Mouse (Mus musculus) megakaryocyte-erythroid progenitor cell, adult 5-6 weeks (primary cell): Measurements from ENCODE around the gene Mfsd12. TPM values are rescaled to one million over a fixed set of nuclear protein-coding genes. Genes with fewer than 3 reads are reported as not detected.

ENCODE experiments used
- ATAC-seq: replicated peaks from 2 replicates; pipeline ENCODE4 v1.8.0; 2016; ENCODE audit warnings: mild to moderate bottlenecking, inconsistent platforms; ENCODE audit not compliant: severe bottlenecking, poor library complexity, low FRiP score, low TSS enrichment
- total RNA-seq, 2 experiments: library from RNA; stranded (forward) in 1 of 2; stranded (reverse) in 1 of 2; fragments of 200-1000, 215-1000 nt in 1 of 2; fragments of >200 nt in 1 of 2; fragmentation: Nextera tagmentation in 1 of 2; gene quantifications; 2 replicates each; pipeline ENCODE4 v1.2.3; 2014 to 2017

The Mfsd12 gene
- total RNA-seq, 2 experiments from 2014 or later = 13.9 to 15.7 TPM

DNA sequence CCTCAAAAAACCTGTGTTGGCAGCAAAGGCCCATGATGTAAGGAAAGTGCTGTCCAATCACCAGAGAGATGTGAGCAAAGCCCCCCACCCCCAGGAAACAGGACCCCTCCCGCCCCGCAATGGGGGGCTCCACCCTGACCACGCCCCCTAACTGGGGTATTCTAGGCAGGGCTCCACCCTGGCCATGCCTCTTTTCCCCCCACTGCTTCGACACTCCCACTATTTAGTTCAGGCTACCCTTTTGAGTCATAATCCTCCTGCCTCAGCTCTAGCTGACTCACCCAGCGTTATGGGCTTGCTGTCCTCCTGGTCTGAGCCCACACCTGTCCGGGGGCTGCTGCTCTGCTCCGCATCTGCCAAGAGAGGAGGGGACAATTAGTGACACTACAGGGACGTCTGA is 52.0 kb downstream of the Mfsd12 start:
- no peak for ATAC-seq

- ATAC-seq = no peak
These were observed 53.1 kb downstream of the Mfsd12 start for GRCm38 (mm10) chr10:81410350-81410749.

DNA sequence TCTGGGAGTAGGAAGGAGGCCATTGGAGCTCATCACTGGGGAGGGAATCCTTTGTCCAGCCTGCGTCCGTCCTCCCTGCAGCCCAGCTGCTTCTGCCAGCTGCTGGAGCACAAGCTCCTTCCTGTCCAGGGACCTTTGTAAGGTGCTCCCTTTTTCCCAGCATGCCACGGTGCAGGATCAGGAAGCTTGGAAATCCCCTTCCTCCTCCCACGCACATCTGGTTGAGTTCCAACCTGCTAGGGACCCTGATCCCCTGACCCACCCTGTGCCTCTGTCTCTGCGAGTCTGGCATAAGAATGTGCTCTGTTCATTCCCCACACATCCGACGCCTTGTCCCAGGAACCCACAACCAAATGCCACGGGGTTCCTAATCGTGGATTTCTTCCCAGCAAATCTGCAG is 53.7 kb downstream of the Mfsd12 start:
- ATAC-seq = no peak

DNA sequence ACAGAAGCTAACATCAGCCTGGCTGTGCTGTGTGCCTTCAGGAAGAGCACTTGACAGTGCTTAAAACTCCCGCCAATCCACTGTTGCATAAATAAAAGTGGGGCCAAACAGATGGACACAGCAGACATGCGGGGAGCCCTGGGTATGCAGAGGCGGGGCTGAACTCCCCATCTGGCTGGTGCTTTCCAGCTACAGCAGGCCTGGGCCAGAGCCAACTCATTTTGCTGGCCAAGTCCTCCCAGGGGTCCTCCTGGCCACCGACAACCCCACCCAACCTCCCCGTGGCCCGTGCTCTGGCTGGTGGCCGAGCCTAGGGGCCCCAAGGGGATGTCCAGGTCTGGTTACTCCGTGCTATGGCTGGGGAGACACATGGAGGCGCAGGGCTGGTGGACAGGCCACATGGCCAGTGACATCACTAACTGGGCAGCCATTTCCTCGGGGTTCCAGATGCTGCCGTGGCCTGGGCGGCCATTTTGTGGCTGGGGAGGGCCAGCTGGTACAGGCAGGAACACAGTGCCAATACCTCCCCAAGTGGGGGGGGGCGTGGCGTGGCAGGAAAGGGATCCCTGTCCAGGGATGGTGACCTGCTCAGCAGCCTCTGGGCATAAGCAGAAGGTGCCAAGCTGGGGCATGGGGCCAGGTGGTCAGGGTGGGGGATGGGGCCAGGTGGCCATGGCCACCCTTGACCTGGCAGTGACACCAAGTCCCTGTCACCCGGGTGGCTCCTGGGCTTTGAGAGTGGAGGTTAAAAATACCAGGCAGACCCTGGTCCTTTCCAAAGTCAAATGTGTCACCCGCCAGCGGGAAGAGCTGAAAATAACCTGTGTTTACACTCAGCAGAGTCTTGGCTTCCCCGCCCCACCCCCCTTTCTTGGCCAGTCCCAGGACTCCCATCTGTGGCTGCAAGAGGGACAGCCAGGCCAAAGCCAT is 54.4 kb downstream of the Mfsd12 start:
- no peak for ATAC-seq

DNA sequence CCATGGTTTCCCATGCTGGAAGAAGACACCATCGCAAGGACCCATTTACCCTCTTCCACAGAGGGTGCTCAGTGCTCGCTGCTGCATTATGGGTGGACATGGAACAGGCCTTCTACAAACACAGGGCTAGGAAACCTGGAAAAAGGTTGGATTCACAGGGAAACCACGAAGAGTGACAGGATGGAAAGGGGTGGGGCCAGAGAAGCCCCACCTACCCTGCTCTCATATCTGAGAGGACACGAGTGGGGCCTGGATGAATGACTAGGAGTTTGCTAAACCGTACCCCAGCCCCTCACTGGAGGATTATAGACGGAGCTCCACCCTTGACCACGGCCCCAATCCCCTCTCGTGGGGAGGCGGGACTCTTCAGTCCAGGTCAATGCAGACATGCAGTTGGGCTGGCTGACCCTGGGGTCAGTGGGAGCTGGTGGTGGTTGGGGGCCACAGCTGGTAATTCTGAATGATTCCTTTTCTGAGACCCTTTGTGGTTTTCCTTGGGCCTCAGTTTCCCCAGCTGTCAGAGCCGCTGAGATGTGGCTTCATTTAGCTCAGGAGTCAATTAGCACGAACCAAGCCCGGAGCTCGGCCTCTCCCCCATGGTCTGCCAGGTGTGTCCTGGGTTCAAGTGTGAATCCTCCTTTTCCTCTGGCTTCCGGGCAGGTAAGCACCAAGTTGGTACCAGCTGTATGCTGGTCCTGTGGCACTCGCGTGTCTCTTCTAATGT is 55.5 kb downstream of the Mfsd12 start:
- ATAC-seq = no peak

DNA sequence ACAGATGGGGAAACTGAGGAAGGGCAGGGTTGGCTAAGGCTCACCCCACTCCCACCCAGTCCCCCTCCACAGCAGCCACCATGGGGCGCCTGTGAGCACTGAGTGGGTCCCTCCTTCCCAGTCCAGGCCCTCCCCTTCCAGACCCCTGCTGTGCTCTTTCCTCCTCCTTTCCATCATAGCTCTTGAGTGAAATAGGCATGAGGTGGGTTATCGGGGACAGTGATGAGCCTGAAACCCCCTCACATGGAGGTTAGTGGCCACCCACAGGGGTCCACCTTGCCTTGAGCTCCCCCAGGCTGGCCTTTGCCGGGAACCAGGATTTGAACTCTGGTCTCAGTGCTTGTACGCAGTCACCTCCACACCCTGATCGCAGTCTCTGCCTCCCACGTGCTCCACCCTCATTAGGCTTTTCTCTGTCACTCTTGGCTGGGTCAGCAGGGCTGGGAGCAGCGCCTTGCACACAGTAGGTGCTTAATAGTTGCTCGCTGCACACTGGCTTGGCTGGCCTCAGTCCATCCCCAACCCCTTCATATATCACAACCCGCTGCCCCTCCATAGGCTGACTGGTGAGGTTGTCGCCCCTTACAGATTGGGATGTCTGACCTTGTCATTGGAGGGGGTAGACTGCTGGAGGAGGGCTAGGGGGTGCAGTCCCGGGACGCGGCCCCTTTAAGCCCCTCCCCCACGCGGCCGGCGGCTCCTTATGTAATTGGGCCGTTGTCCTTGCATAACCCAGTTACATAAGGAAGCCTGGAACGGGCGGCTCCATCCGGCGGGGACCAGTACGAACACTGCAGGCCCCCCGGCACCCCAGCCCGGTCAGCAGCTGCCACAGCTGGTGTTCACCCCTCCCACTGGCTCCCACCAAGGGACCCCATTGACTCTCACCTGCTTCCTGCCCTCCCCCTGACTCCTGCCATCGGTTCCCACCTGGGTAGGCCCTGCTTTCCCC is 56.3 kb downstream of the Mfsd12 start:
- no peak for ATAC-seq

GRCm38 (mm10) chr10:81414682-81415081 is 57.4 kb downstream of the Mfsd12 start:
- ATAC-seq = no peak

DNA sequence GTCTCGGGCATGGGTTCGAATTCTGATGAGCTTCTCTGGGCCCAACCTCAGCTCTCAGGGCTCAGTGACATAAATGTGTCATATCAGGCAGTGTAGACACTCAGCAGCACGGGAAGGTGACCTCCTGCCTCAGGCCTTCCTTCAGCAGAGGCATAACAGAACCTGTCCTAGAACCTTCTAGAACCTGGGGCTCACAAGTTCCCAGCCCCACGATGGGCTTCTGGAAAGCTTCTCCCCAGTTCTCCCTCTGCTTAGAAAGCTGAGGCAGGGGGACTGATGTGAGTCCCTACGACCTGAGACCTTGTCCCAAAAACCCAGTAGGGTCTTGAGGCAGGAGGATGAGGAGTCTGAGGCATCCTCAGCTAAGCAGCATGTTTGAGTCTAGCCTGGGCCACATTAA is 57.9 kb downstream of the Mfsd12 start:
- ATAC-seq = no peak

Other genes starting within 250 kb of the Mfsd12 start
Only the 30 nearest of the 33 such genes appear.
- gene Pias4, start 189.6 kb upstream of the Mfsd12 start, total RNA-seq (2014; fragmentation: Nextera tagmentation) = 14.8 and 15.2 TPM in 2 replicates
- 5.4 and 20.8 TPM in 2 replicates for gene Pias4, start 189.6 kb upstream of the Mfsd12 start, total RNA-seq (2017)
- 1,282 and 1,455 TPM in 2 replicates for gene Eef2, start 180.9 kb upstream of the Mfsd12 start, total RNA-seq (2014; fragmentation: Nextera tagmentation)
- gene Eef2, start 180.9 kb upstream of the Mfsd12 start, total RNA-seq (2017) = 1,743 and 1,799 TPM in 2 replicates
- gene Dapk3, start 174.5 kb upstream of the Mfsd12 start, total RNA-seq (2014; fragmentation: Nextera tagmentation) = 27.7 and 51.7 TPM in 2 replicates
- gene Dapk3, start 174.5 kb upstream of the Mfsd12 start, total RNA-seq (2017) = 16.2 and 30.9 TPM in 2 replicates
- gene 4930442H23Rik, start 173.6 kb upstream of the Mfsd12 start, total RNA-seq (2014; fragmentation: Nextera tagmentation) = not detected in 2 replicates
- gene 4930442H23Rik, start 173.6 kb upstream of the Mfsd12 start, total RNA-seq (2017) = not detected in 2 replicates
- not detected in 2 replicates for gene Nmrk2, start 155.4 kb upstream of the Mfsd12 start, total RNA-seq (2014; fragmentation: Nextera tagmentation)
- not detected in 2 replicates for gene Nmrk2, start 155.4 kb upstream of the Mfsd12 start, total RNA-seq (2017)
- gene Atcay, start 126.7 kb upstream of the Mfsd12 start, total RNA-seq (2014; fragmentation: Nextera tagmentation) = not detected in 2 replicates
- gene Atcay, start 126.7 kb upstream of the Mfsd12 start, total RNA-seq (2017) = not detected in 2 replicates
- 1.1 and 3.5 TPM in 2 replicates for gene Zfr2, start 124.3 kb upstream of the Mfsd12 start, total RNA-seq (2014; fragmentation: Nextera tagmentation)
- 0.46 TPM in 1 of 2 replicates, not detected in the other for gene Zfr2, start 124.3 kb upstream of the Mfsd12 start, total RNA-seq (2017)
- 2.9 and 9.8 TPM in 2 replicates for gene Matk, start 104.6 kb upstream of the Mfsd12 start, total RNA-seq (2014; fragmentation: Nextera tagmentation)
- gene Matk, start 104.6 kb upstream of the Mfsd12 start, total RNA-seq (2017) = 5.5 and 5.6 TPM in 2 replicates
- 130 and 158 TPM in 2 replicates for gene Mrpl54, start 90.6 kb upstream of the Mfsd12 start, total RNA-seq (2014; fragmentation: Nextera tagmentation)
- 157 and 212 TPM in 2 replicates for gene Mrpl54, start 90.6 kb upstream of the Mfsd12 start, total RNA-seq (2017)
- gene Apba3, start 90.5 kb upstream of the Mfsd12 start, total RNA-seq (2014; fragmentation: Nextera tagmentation) = 28.9 and 32.6 TPM in 2 replicates
- 2.6 and 16.7 TPM in 2 replicates for gene Apba3, start 90.5 kb upstream of the Mfsd12 start, total RNA-seq (2017)
- gene Tjp3, start 65.9 kb upstream of the Mfsd12 start, total RNA-seq (2014; fragmentation: Nextera tagmentation) = 0.81 and 7.3 TPM in 2 replicates
- 1.3 and 2.5 TPM in 2 replicates for gene Tjp3, start 65.9 kb upstream of the Mfsd12 start, total RNA-seq (2017)
- gene Pip5k1c, start 64.5 kb upstream of the Mfsd12 start, total RNA-seq (2014; fragmentation: Nextera tagmentation) = 40.4 and 51.0 TPM in 2 replicates
- 17.3 and 26.2 TPM in 2 replicates for gene Pip5k1c, start 64.5 kb upstream of the Mfsd12 start, total RNA-seq (2017)
- 26.4 and 46.2 TPM in 2 replicates for gene Cactin, start 36.4 kb upstream of the Mfsd12 start, total RNA-seq (2014; fragmentation: Nextera tagmentation)
- gene Cactin, start 36.4 kb upstream of the Mfsd12 start, total RNA-seq (2017) = 30.4 and 33.4 TPM in 2 replicates
- 0.66 and 2.3 TPM in 2 replicates for gene Tbxa2r, start 28.8 kb upstream of the Mfsd12 start, total RNA-seq (2014; fragmentation: Nextera tagmentation)
- 0.52 TPM in 1 of 2 replicates, not detected in the other for gene Tbxa2r, start 28.8 kb upstream of the Mfsd12 start, total RNA-seq (2017)
- not detected in 2 replicates for gene Gipc3, start 14.2 kb upstream of the Mfsd12 start, total RNA-seq (2014; fragmentation: Nextera tagmentation)
- gene Gipc3, start 14.2 kb upstream of the Mfsd12 start, total RNA-seq (2017) = not detected in 2 replicates
- gene Hmg20b, start 7.0 kb upstream of the Mfsd12 start, total RNA-seq (2014; fragmentation: Nextera tagmentation) = 25.7 and 37.6 TPM in 2 replicates
- gene Hmg20b, start 7.0 kb upstream of the Mfsd12 start, total RNA-seq (2017) = 44.2 and 61.1 TPM in 2 replicates
- gene 4930404N11Rik, start 8.3 kb downstream of the Mfsd12 start, total RNA-seq (2014; fragmentation: Nextera tagmentation) = 0.70 TPM in 1 of 2 replicates, not detected in the other
- 1.9 TPM in 1 of 2 replicates, not detected in the other for gene 4930404N11Rik, start 8.3 kb downstream of the Mfsd12 start, total RNA-seq (2017)
- gene Fzr1, start 21.0 kb downstream of the Mfsd12 start, total RNA-seq (2014; fragmentation: Nextera tagmentation) = 28.5 and 50.0 TPM in 2 replicates
- 12.2 and 14.9 TPM in 2 replicates for gene Fzr1, start 21.0 kb downstream of the Mfsd12 start, total RNA-seq (2017)
- 12.3 and 31.4 TPM in 2 replicates for gene Dohh, start 26.9 kb downstream of the Mfsd12 start, total RNA-seq (2014; fragmentation: Nextera tagmentation)
- 31.2 and 37.8 TPM in 2 replicates for gene Dohh, start 26.9 kb downstream of the Mfsd12 start, total RNA-seq (2017)
- 1.2 and 6.3 TPM in 2 replicates for gene Gm48551, start 27.0 kb downstream of the Mfsd12 start, total RNA-seq (2014; fragmentation: Nextera tagmentation)
- 0.11 and 2.6 TPM in 2 replicates for gene Gm48551, start 27.0 kb downstream of the Mfsd12 start, total RNA-seq (2017)
- gene Gm48552, start 31.5 kb downstream of the Mfsd12 start, total RNA-seq (2014; fragmentation: Nextera tagmentation) = 4.0 TPM in 1 of 2 replicates, not detected in the other
- not detected in 2 replicates for gene Gm48552, start 31.5 kb downstream of the Mfsd12 start, total RNA-seq (2017)
- 7.7 and 12.8 TPM in 2 replicates for gene Smim24, start 35.6 kb downstream of the Mfsd12 start, total RNA-seq (2014; fragmentation: Nextera tagmentation)
- gene Smim24, start 35.6 kb downstream of the Mfsd12 start, total RNA-seq (2017) = 7.4 and 7.5 TPM in 2 replicates
- gene Nfic, start 98.1 kb downstream of the Mfsd12 start, total RNA-seq (2014; fragmentation: Nextera tagmentation) = 10.6 and 15.9 TPM in 2 replicates
- gene Nfic, start 98.1 kb downstream of the Mfsd12 start, total RNA-seq (2017) = 3.0 and 3.4 TPM in 2 replicates
- gene Celf5, start 125.2 kb downstream of the Mfsd12 start, total RNA-seq (2014; fragmentation: Nextera tagmentation) = 0.32 TPM in 1 of 2 replicates, not detected in the other
- 0.38 TPM in 1 of 2 replicates, not detected in the other for gene Celf5, start 125.2 kb downstream of the Mfsd12 start, total RNA-seq (2017)
- 91.4 and 117 TPM in 2 replicates for gene Ncln, start 138.9 kb downstream of the Mfsd12 start, total RNA-seq (2014; fragmentation: Nextera tagmentation)
- gene Ncln, start 138.9 kb downstream of the Mfsd12 start, total RNA-seq (2017) = 42.4 and 71.2 TPM in 2 replicates
- gene S1pr4, start 142.6 kb downstream of the Mfsd12 start, total RNA-seq (2014; fragmentation: Nextera tagmentation) = 19.0 and 22.2 TPM in 2 replicates
- gene S1pr4, start 142.6 kb downstream of the Mfsd12 start, total RNA-seq (2017) = 17.2 and 18.9 TPM in 2 replicates
- gene Gna15, start 166.7 kb downstream of the Mfsd12 start, total RNA-seq (2014; fragmentation: Nextera tagmentation) = 41.4 and 48.1 TPM in 2 replicates
- gene Gna15, start 166.7 kb downstream of the Mfsd12 start, total RNA-seq (2017) = 42.6 and 45.2 TPM in 2 replicates
- gene Gna11, start 187.7 kb downstream of the Mfsd12 start, total RNA-seq (2014; fragmentation: Nextera tagmentation) = 13.7 and 22.4 TPM in 2 replicates
- 16.0 and 57.4 TPM in 2 replicates for gene Gna11, start 187.7 kb downstream of the Mfsd12 start, total RNA-seq (2017)
- gene Aes, start 202.0 kb downstream of the Mfsd12 start, total RNA-seq (2014; fragmentation: Nextera tagmentation) = 185 and 209 TPM in 2 replicates
- 162 and 206 TPM in 2 replicates for gene Aes, start 202.0 kb downstream of the Mfsd12 start, total RNA-seq (2017)
- gene Tle2, start 217.1 kb downstream of the Mfsd12 start, total RNA-seq (2014; fragmentation: Nextera tagmentation) = 4.2 and 5.9 TPM in 2 replicates
- 0.33 and 0.69 TPM in 2 replicates for gene Tle2, start 217.1 kb downstream of the Mfsd12 start, total RNA-seq (2017)